Mouse (Mus musculus): ENCODE data around the gene C1qb. TPM values are rescaled to one million over a fixed set of nuclear protein-coding genes. Genes with fewer than 3 reads are reported as not detected.

C1qb gene
- polyA plus RNA-seq, 1 experiment from 2014 or later, result 196 TPM

DNA sequence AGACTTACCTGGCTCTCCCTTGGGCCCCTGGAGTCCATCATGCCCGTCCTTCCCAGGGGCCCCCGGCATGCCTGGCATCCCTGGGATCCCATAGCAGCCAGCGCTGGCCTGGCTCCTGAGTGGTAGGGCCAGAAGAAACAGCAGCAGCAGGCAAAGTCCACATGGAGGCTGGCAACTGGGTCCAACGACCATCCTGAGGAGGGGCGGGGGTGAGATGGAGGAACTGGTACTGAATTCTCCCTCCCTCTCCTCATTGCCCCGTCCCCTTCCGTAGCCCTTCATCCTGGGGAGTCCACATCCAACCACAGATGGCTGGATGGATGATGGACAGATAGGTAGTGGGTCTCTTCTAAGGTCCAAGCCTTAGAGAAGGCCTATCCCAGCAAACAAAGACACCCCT, 6.4 kb upstream of the C1qb start:
- no peak for ATAC-seq
- no peaks in the 10 kb centered on the region for H3K9me3 ChIP-seq (ENCODE audit: low read length)

DNA sequence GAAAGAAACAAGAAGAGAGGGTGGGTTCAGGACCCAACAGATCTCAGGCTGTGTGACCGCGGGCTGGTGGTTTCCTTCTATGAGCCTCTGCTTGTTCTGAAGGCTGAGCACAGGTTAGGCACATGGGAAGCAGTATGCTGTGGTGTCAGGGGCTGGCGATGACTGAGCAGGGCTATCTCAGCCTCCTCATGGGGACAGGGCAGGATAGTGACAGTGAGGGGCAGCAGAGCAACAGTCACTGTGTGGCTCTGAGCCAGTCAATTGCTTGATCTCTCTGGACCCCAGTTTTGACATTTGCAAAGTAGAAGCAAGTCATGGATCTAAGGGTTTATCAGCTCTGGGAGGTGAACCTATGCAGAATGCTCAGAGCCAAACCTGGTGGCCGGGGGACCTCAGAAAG, 5.1 kb upstream of the C1qb start:
- Histone ChIP-seq H3K9ac (replicated peaks) (no peak overlapping the region), H3K4me3 (ENCODE audit: low read depth, low read length) (peak overlapping the region; percentile 1; the same call in 1 of the 2 replicates), H3K4me1 (ENCODE audit: insufficient read depth) (no peaks in the 10 kb centered on the region), H3K27ac (ENCODE audit: low read depth) (peak overlapping the region; percentile 18; the same call in 1 of the 2 replicates), H3K27me3 (ENCODE audit: insufficient read depth, low read length) (peaks cover 4% of the 10 kb centered on the region; the same call in 1 of the 2 replicates), H3K36me3 (replicated peaks; ENCODE audit: insufficient read depth, low read length) (no peaks in the 10 kb centered on the region), H3K9me3 (ENCODE audit: low read length) (no peaks in the 10 kb centered on the region), H3K4me2 (ENCODE audit: low read depth, low read length) (no peak overlapping the region)
- TF ChIP-seq CTCF (IDR thresholded peaks at IDR 0.05; ENCODE audit: low read depth), result no peak
- no peak for TF ChIP-seq EP300 (IDR thresholded peaks at IDR 0.05; ENCODE audit: low read depth)
- WGBS (ENCODE audit: insufficient replicate concordance), result 73% methylated on average over 4 of the region's 4 CpGs
- ATAC-seq (no peak), DNase-seq (no peak)

More for the DNA sequence above, 6.4 kb upstream of the C1qb start:
- no peak for DNase-seq
- WGBS (ENCODE audit: insufficient replicate concordance), result 53% methylated on average over 7 of the region's 7 CpGs
- Histone ChIP-seq H3K4me1 (ENCODE audit: insufficient read depth) (no peaks in the 10 kb centered on the region), H3K36me3 (replicated peaks; ENCODE audit: insufficient read depth, low read length) (no peaks in the 10 kb centered on the region), H3K9ac (replicated peaks) (no peak overlapping the region), H3K27ac (ENCODE audit: low read depth) (peak overlapping the region; percentile 3; the same call in 1 of the 2 replicates), H3K4me2 (ENCODE audit: low read depth, low read length) (no peak overlapping the region), H3K4me3 (ENCODE audit: low read depth, low read length) (peak overlapping the region; percentile 2; the same call in 1 of the 2 replicates), H3K27me3 (ENCODE audit: insufficient read depth, low read length) (peaks cover 6% of the 10 kb centered on the region; the same call in 1 of the 2 replicates)
- TF ChIP-seq EP300 (IDR thresholded peaks at IDR 0.05; ENCODE audit: low read depth) (no peak), CTCF (IDR thresholded peaks at IDR 0.05; ENCODE audit: low read depth) (no peak)

GRCm38 (mm10) chr4:136889981-136890380, 4.0 kb upstream of the C1qb start:
- Histone ChIP-seq H3K36me3 (replicated peaks; ENCODE audit: insufficient read depth, low read length) (no peaks in the 10 kb centered on the region), H3K4me1 (ENCODE audit: insufficient read depth) (no peaks in the 10 kb centered on the region), H3K27me3 (ENCODE audit: insufficient read depth, low read length) (no peaks in the 10 kb centered on the region), H3K4me3 (ENCODE audit: low read depth, low read length) (no peak overlapping the region), H3K4me2 (ENCODE audit: low read depth, low read length) (no peak overlapping the region), H3K9ac (replicated peaks) (no peak overlapping the region), H3K27ac (ENCODE audit: low read depth) (no peak overlapping the region), H3K9me3 (ENCODE audit: low read length) (no peaks in the 10 kb centered on the region)
- ATAC-seq, result no peak
- 77% methylated on average over 15 of the region's 15 CpGs for WGBS (ENCODE audit: insufficient replicate concordance)
- no peak for DNase-seq
- TF ChIP-seq CTCF (IDR thresholded peaks at IDR 0.05; ENCODE audit: low read depth) (no peak), EP300 (IDR thresholded peaks at IDR 0.05; ENCODE audit: low read depth) (no peak)

- Histone ChIP-seq H3K36me3 (replicated peaks; ENCODE audit: insufficient read depth, low read length) (no peaks in the 10 kb centered on the region), H3K27me3 (ENCODE audit: insufficient read depth, low read length) (no peaks in the 10 kb centered on the region), H3K9me3 (ENCODE audit: low read length) (no peaks in the 10 kb centered on the region), H3K4me2 (ENCODE audit: low read depth, low read length) (no peak overlapping the region), H3K4me3 (ENCODE audit: low read depth, low read length) (no peak overlapping the region), H3K27ac (ENCODE audit: low read depth) (no peak overlapping the region), H3K9ac (replicated peaks) (no peak overlapping the region), H3K4me1 (ENCODE audit: insufficient read depth) (no peaks in the 10 kb centered on the region)
- ATAC-seq, result no peak
- DNase-seq, result no peak
- no peak for TF ChIP-seq EP300 (IDR thresholded peaks at IDR 0.05; ENCODE audit: low read depth)
- TF ChIP-seq CTCF (IDR thresholded peaks at IDR 0.05; ENCODE audit: low read depth), result no peak
- 49% methylated on average over 5 of the region's 5 CpGs for WGBS (ENCODE audit: insufficient replicate concordance)
These were observed 1.7 kb upstream of the C1qb start for GRCm38 (mm10) chr4:136887714-136888113.

DNA sequence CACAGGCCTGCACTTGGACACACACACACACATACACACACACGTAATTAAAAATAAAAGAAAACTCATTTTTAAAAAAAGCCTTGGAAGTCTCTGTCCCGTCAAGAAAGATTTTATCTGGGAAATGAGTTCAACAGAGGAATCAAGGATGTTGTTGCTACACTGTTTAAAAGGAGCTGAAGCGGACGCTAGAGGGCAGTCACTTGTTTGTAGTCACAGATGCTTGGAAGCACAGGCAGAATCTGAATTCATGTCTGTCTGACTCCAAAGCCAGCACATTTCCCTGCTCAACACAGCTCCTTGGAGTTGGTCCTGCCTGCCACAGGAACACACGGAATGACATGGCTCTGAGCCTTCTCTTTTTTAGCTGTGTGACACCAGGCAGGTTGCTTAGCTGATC, 7.4 kb downstream of the C1qb start:
- Histone ChIP-seq H3K27ac (ENCODE audit: low read depth) (no peak overlapping the region), H3K9ac (replicated peaks) (no peak overlapping the region), H3K36me3 (replicated peaks; ENCODE audit: insufficient read depth, low read length) (no peaks in the 10 kb centered on the region), H3K4me1 (ENCODE audit: insufficient read depth) (no peaks in the 10 kb centered on the region), H3K4me2 (ENCODE audit: low read depth, low read length) (no peak overlapping the region), H3K4me3 (ENCODE audit: low read depth, low read length) (no peak overlapping the region), H3K27me3 (ENCODE audit: insufficient read depth, low read length) (no peaks in the 10 kb centered on the region), H3K9me3 (ENCODE audit: low read length) (no peaks in the 10 kb centered on the region)
- no peak for TF ChIP-seq EP300 (IDR thresholded peaks at IDR 0.05; ENCODE audit: low read depth)
- TF ChIP-seq CTCF (IDR thresholded peaks at IDR 0.05; ENCODE audit: low read depth), result peak; percentile 39
- 20% methylated on average over 5 of the region's 5 CpGs for WGBS (ENCODE audit: insufficient replicate concordance)
- no peak for ATAC-seq
- DNase-seq, result no peak

DNA sequence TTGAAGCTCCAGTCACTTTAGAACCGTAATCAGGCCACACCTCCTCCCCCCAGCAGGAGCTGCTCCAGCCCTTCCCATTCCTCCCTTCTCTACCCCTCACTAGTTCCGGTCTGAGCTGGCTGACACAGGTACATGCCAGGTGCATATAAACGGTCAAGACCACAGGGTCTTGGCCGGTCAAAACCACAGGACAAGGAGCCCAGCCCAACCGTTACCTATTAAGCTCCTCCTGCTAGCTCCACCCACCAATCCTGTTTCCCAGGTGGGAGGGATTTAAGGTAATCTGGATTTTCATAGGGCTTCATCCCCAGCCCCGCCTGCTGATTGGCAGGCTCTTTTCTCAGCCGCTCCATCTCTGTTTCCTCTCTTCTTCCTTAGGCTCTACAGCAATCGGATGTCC, 7.8 kb downstream of the C1qb start:
- no peak for DNase-seq
- TF ChIP-seq CTCF (IDR thresholded peaks at IDR 0.05; ENCODE audit: low read depth), result no peak
- no peak for TF ChIP-seq EP300 (IDR thresholded peaks at IDR 0.05; ENCODE audit: low read depth)
- Histone ChIP-seq H3K9me3 (ENCODE audit: low read length) (no peaks in the 10 kb centered on the region), H3K36me3 (replicated peaks; ENCODE audit: insufficient read depth, low read length) (no peaks in the 10 kb centered on the region), H3K27ac (ENCODE audit: low read depth) (no peak overlapping the region), H3K4me3 (ENCODE audit: low read depth, low read length) (no peak overlapping the region), H3K27me3 (ENCODE audit: insufficient read depth, low read length) (no peaks in the 10 kb centered on the region), H3K4me1 (ENCODE audit: insufficient read depth) (no peaks in the 10 kb centered on the region), H3K4me2 (ENCODE audit: low read depth, low read length) (no peak overlapping the region), H3K9ac (replicated peaks) (no peak overlapping the region)
- ATAC-seq, result 0 out of 2 replicates have a peak, but pooled peaks have one; percentile 10
- 41% methylated on average over 8 of the region's 8 CpGs for WGBS (ENCODE audit: insufficient replicate concordance)

DNA sequence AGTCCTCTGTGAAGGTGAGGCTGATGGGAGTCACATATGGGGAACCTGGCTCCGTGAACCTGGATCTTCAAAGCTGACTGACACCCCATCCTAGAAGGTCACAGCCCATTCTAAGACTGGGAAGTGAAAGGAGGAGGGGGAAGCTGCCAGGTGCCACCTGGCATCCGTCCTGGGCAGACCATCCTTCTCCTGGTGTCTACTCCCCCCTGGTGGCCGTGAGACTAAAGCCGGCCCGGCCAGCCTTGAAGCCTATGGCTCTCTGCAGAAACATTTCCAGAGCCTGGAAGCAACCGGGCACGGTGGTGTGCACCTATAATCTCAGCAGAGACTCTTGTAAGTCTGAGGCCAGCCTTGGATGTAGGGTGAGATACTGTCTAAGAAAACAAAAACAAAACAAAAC, 9.0 kb downstream of the C1qb start:
- Histone ChIP-seq H3K27me3 (ENCODE audit: insufficient read depth, low read length) (no peaks in the 10 kb centered on the region), H3K36me3 (replicated peaks; ENCODE audit: insufficient read depth, low read length) (no peaks in the 10 kb centered on the region), H3K4me1 (ENCODE audit: insufficient read depth) (no peaks in the 10 kb centered on the region), H3K4me3 (ENCODE audit: low read depth, low read length) (no peak overlapping the region), H3K9me3 (ENCODE audit: low read length) (no peaks in the 10 kb centered on the region), H3K4me2 (ENCODE audit: low read depth, low read length) (no peak overlapping the region), H3K9ac (replicated peaks) (no peak overlapping the region), H3K27ac (ENCODE audit: low read depth) (no peak overlapping the region)
- ATAC-seq, result no peak
- TF ChIP-seq CTCF (IDR thresholded peaks at IDR 0.05; ENCODE audit: low read depth), result peak; percentile 66
- no peak for TF ChIP-seq EP300 (IDR thresholded peaks at IDR 0.05; ENCODE audit: low read depth)
- peak; percentile 60 for DNase-seq
- 23% methylated on average over 7 of the region's 7 CpGs for WGBS (ENCODE audit: insufficient replicate concordance)

Measured in liver, postnatal 0 days (tissue).